Mouse (Mus musculus) c-Kit-positive CD71-positive TER-119-negative erythroid progenitor cells, embryonic 14.5 days (primary cell): ENCODE measurements at regions not wholly inside any gene's neighbourhood (a gene's known extent, or its start where the extent isn't known, plus 50 kb on each side); places are given as distances from the start of the nearest gene placed in this dataset.

Source experiments
- DNase-seq: peaks from one replicate; pipeline ENCODE4 v3.0.0-alpha.2; 2013; ENCODE audit warnings: low read depth

- no peak for DNase-seq
These were observed 285.0 kb upstream of the Bmper start for GRCm38 (mm10) chr9:22937686-22938391.

GRCm38 (mm10) chr9:22944992-22945391 lies 277.9 kb upstream of the Bmper start:
- DNase-seq, result no peak

DNA sequence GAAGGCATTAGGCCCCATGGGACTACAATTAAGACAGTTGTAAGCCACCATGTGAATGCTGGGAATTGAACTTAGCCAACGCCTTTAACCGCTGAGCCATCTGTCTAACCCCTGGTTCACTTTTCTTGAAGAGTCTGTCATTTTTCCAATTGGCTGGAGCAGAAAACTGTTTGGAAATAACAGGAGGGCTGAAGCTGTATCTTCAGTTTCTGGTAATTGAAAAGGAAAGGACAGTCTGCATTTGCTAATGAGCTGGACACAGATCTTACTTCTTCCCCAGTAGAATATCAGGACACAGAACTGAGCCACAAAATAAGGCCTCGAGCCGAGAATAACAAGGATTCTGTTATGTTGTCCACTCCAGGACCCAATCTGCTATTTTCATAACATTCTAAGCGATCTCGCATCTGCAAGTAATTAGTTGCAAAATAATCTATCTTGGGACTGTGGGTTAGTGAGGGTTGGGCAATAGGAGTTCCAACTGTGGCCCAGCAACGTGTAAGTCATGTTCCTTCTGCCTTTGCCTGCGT lies 277.4 kb upstream of the Bmper start:
- no peak for DNase-seq

GRCm38 (mm10) chr9:22952571-22953442 lies 270.1 kb upstream of the Bmper start:
- DNase-seq, result no peak

- no peak for DNase-seq
These were observed 260.5 kb upstream of the Bmper start for GRCm38 (mm10) chr9:22962269-22962815.

DNA sequence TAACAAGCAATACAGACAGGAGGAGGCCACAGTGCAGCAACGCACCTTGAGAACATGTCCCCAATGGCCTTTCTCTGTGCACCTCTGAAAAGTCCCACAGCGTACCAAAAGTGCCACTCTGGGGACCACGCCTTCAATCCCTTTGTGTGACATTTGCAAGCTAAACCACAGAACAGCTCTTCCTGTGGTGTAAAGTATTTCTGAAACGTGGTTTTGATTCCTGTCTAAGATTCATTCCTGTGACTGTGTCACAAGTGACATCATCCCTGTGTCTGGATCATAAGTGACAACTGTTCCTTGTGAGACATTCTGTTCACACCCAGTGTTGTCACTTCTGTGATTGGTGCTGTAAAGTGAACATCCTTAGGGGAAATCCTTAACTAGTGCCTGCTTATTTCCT lies 251.6 kb upstream of the Bmper start:
- no peak for DNase-seq

DNA sequence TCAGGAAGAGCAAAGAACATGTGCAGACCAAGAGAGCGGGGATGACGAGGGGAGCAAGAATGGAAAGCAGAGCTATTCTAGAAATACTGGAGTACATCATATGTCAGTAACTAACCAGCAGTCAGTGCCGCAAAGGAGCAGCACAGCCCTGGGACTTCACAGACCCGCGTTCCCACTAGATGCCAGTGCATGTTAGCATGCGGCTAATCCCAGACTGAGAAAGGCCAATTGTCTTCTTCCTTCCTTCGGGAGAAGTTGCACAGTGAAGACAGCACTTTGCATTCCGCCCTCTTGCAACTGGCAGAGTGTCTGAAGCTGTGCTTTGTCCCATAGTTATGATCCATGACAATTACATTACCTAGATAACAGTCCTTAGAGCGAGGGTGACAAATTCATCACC lies 246.1 kb upstream of the Bmper start:
- DNase-seq, result no peak

GRCm38 (mm10) chr9:22979627-22980026 lies 243.2 kb upstream of the Bmper start:
- no peak for DNase-seq

DNA sequence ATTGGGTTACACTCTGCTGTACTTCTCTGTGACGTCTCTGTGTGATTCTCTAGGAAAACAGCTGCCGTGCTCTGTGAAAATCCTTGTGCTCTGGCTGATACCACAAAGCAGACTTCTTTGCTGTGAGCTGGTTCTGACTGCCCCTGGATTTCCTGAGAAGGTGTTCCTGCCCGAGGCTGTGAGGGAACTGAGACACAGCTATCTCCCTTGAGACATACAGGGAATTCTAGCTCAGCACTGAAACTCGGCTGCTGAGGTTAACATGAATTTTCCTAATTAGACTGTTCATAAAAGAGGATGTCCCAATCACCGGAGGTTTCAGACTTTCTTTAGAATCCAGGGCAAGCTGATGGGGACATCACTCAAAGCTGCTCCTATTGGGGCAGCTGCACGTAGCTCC lies 233.4 kb upstream of the Bmper start:
- DNase-seq, result no peak

GRCm38 (mm10) chr9:22993531-22993930 lies 229.3 kb upstream of the Bmper start:
- no peak for DNase-seq

GRCm38 (mm10) chr9:22995564-22995963 lies 227.3 kb upstream of the Bmper start:
- no peak for DNase-seq

GRCm38 (mm10) chr9:22998306-22998705 lies 224.6 kb upstream of the Bmper start:
- no peak for DNase-seq

DNA sequence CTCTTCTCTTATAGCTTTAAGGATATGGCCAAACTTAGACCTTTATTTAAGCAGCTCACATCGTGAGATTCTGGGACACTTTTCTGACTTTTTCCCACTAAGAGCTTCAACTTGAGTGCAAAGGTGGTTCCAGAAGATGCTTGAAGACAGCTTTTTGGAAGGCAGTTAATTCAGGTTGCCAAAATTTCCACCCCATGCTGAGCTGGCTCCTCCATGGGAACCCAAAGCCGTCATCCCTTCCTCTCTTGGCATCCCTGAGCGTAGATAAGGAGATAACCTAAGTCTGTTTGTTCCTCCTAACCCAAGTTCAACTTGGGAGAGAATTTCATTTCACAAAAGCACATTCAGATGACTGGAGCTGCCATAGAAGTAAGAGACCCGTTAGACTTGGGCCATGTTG lies 223.7 kb upstream of the Bmper start:
- no peak for DNase-seq

DNA sequence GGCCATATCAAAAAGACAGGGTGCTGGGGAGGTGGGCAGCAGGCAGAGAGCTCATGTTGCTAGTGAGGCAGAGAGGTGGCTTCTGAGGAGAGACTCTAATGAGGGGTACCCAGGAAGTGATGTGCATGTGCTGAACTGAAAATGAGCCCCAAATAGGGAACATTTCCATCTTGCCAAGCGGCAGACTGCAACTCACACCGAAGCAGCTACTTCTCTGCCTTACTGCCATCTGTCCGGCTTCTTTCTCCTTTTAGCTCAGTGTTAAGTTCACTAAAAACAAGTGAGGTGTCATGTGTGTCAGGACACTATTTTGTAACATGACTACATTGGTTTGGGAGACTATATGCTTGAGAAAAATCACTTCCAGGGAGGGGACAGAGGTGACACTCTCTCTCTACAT lies 222.7 kb upstream of the Bmper start:
- no peak for DNase-seq

GRCm38 (mm10) chr9:23003195-23004061 lies 219.4 kb upstream of the Bmper start:
- DNase-seq, result no peak

- DNase-seq, result no peak
These were observed 217.9 kb upstream of the Bmper start for GRCm38 (mm10) chr9:23005005-23005404.

DNA sequence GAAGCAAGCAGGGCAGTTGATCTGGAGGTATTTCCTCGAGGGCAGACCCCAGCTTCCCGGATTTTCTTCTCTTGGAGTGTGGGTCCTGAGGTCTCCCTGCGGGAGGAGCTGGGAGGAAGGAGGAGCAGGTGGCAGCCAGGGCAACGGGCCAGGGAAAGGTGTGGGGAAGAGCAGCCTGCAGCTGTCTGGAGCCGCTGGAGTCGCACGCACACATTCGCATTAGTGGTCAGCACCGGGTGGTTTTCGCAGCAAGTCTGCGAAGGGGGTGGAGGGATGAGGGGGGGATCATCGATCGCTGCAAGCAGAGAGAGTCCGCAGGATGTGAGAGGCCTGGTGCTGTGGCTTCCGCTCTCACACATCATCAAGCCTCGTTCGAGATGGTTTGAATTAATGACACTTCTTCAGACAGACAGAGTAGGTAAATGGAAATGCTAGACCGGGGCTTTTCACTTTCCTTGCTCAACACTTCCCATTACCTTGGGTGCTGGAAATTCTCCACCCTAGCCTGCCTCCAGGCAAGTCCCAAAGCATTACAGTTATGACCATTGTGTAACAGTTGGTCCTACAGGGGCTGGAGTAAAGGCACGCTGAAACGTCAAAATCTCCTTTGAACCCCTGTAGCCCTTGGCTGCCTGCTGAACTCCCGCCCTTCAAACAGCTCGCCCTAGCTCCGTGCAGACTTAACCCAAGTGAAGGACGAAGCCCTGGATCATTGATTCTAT lies 213.3 kb upstream of the Bmper start:
- DNase-seq, result no peak

- no peak for DNase-seq
These were observed 211.4 kb upstream of the Bmper start for GRCm38 (mm10) chr9:23011316-23011959.

DNA sequence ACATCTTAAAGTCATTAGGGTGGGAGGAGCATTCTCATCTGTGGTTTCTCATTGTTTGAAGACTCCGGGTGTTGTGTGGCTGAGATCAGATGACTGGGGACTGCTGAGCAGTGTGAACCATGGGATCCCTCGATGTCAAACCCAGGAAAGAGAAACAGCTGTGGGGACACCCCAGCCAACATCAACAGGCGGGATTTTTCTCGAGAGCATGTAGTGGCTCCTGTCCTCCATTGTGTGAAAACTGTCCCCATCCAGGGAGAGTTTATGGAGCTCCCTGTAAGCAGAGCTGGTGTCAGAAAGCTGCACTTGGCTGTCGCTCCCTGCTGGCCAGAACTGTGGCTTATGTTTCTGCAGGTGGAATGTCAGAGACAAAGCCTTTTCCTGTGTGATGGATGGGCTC lies 210.7 kb upstream of the Bmper start:
- no peak for DNase-seq

DNA sequence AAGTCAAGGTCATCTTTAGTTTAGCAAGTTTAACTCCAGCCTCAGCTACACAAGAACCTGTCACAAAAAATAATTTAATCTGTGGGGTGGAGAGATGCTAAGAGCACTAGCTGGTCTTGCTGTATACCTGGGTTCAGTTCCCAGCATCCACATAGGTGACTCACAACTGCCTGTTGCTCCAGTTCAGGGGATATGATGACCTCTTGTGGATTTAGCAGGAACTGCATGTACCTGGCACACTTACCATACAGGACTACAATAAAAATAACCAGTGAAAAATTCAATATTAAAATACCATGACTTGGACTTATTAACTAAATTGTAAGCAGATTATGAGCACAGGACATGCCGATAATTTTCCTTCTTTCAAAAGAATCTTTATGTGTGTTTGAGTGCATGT lies 206.1 kb upstream of the Bmper start:
- peak; percentile 6 for DNase-seq

DNA sequence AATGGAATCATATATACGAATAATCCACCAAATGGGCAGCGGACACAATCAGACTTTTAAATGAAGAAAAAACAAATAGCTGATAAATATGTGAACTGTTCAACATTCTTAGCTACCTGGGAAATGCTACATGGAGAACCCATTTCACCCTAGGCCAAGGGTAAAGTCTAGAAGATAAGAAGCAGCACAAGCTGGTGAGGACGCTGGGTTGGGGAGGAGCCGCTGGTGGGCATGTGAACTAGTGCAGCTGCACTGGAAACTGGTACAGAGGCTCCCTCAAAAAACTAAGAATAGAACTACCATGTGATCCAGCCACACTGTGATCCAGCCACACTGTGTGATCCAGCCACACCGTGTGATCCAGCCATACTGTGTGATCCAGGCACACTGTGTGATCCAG lies 198.8 kb upstream of the Bmper start:
- DNase-seq, result no peak
